Mouse (Mus musculus) cerebellum, postnatal 25 days (tissue): ENCODE data around the gene Cacna2d3.
A peak's percentile ranks its signal among the peaks of the same experiment; 100 is the strongest.

Source experiments
- DNase-seq, 2 experiments: peaks; one replicate each; pipeline ENCODE4 v3.0.0; 2021; ENCODE audit warnings: mixed read lengths in 2 of 2

Gene Cacna2d3

GRCm38 (mm10) chr14:29137614-29138013 lies 584.0 kb downstream of the Cacna2d3 start:
- no peak for DNase-seq

GRCm38 (mm10) chr14:29137006-29137579 lies 584.6 kb downstream of the Cacna2d3 start:
- DNase-seq, result peak in 1 of 2 experiments; percentile 12

GRCm38 (mm10) chr14:29134901-29135300 lies 586.8 kb downstream of the Cacna2d3 start:
- no peak for DNase-seq

GRCm38 (mm10) chr14:29130511-29130910 lies 591.2 kb downstream of the Cacna2d3 start:
- DNase-seq, result no peak

GRCm38 (mm10) chr14:29123886-29124285 lies 597.8 kb downstream of the Cacna2d3 start:
- DNase-seq, result no peak

- no peak for DNase-seq
Observed at GRCm38 (mm10) chr14:29122749-29123148, 598.9 kb downstream of the Cacna2d3 start.

- DNase-seq, result peak; percentile 43 to 73
Observed at GRCm38 (mm10) chr14:29113852-29114450, 607.7 kb downstream of the Cacna2d3 start.

- peak; percentile 53 to 67 for DNase-seq
Observed at GRCm38 (mm10) chr14:29111666-29112065, 610.0 kb downstream of the Cacna2d3 start.

- DNase-seq, result no peak
Observed at GRCm38 (mm10) chr14:29110351-29111091, 611.1 kb downstream of the Cacna2d3 start.

- DNase-seq, result no peak
Observed at GRCm38 (mm10) chr14:29107464-29107863, 614.2 kb downstream of the Cacna2d3 start.

GRCm38 (mm10) chr14:29097776-29098175 lies 623.9 kb downstream of the Cacna2d3 start:
- no peak for DNase-seq

- DNase-seq, result peak in 1 of 2 experiments; percentile 31
Observed at GRCm38 (mm10) chr14:29095431-29095830, 626.2 kb downstream of the Cacna2d3 start.

- DNase-seq, result peak; percentile 83 to 93
Observed at GRCm38 (mm10) chr14:29090074-29090473, 631.6 kb downstream of the Cacna2d3 start.

- DNase-seq, result no peak
Observed at GRCm38 (mm10) chr14:29086528-29086927, 635.1 kb downstream of the Cacna2d3 start.

- no peak for DNase-seq
Observed at GRCm38 (mm10) chr14:29085493-29086159, 636.0 kb downstream of the Cacna2d3 start.

- DNase-seq, result no peak
Observed at GRCm38 (mm10) chr14:29082171-29082570, 639.5 kb downstream of the Cacna2d3 start.

- DNase-seq, result no peak
Observed at GRCm38 (mm10) chr14:29080630-29081029, 641.0 kb downstream of the Cacna2d3 start.

GRCm38 (mm10) chr14:29080228-29080627 lies 641.4 kb downstream of the Cacna2d3 start:
- no peak for DNase-seq

GRCm38 (mm10) chr14:29077418-29077817 lies 644.2 kb downstream of the Cacna2d3 start:
- DNase-seq, result no peak

GRCm38 (mm10) chr14:29073747-29074146 lies 647.9 kb downstream of the Cacna2d3 start:
- DNase-seq, result peak; percentile 34 to 42

- no peak for DNase-seq
Observed at GRCm38 (mm10) chr14:29062676-29063075, 659.0 kb downstream of the Cacna2d3 start.

- DNase-seq, result peak in 1 of 2 experiments; percentile 17
Observed at GRCm38 (mm10) chr14:29061491-29061890, 660.2 kb downstream of the Cacna2d3 start.

- no peak for DNase-seq
Observed at GRCm38 (mm10) chr14:29060679-29061078, 661.0 kb downstream of the Cacna2d3 start.
